ENCODE assay signal across 19 mouse cellular contexts in genomic region chr12:112111323-112111722, GRCm38 (mm10). TPM values are rescaled to one million over a fixed set of nuclear protein-coding genes. Genes with fewer than 3 reads are reported as not detected.
A peak's percentile ranks its signal among the peaks of the same experiment; 100 is the strongest.
DNase-seq lines count a peak whose midpoint lies in the region.
"Had no signal": no experiment of that assay in that cellular context is flagged by ENCODE, and none has a peak within 500 bp of the region (broad histone marks: within the 10 kb centered on the region; RNA-seq: fewer than 3 reads in every experiment).

No protein-coding gene starts in this region.

- DNase-seq in adrenal gland, adult (ENCODE audit: inconsistent age in 2 of 2, low spot score in 1 of 2) = peak; percentile 51 to 86
- DNase-seq in adrenal gland, postnatal 4 days (ENCODE audit: low spot score in 2 of 2) = no peak
- peak; percentile 81 for DNase-seq in adrenal gland, adult 2 months
- DNase-seq in adrenal gland, postnatal 14 days = peak; percentile 80
- no peak for DNase-seq in urinary bladder, postnatal 36 days (ENCODE audit: low spot score in 2 of 2)
- DNase-seq in cerebellum, postnatal 4 days (ENCODE audit: low spot score in 2 of 2) = no peak
- DNase-seq: cerebellum, adult 11 months; cerebellum, adult 2 months; cerebellum, adult 9-11 months; cerebellum, postnatal 25 days; embryo, embryonic 11 days; gastrocnemius, postnatal 25 days; heart, adult 18-20 months; heart, postnatal 10 days; heart, postnatal 36 days had no signal

RNA-seq across cellular contexts. Expression of gene Aspg, which starts 4.8 kb away (rescaled TPM):
- total RNA-seq in adrenal gland, postnatal 4 days (2021) = 1 to 10 TPM; 1.6 to 3.5 TPM
- total RNA-seq in adrenal gland, adult 2 months (2021) = 10 to 100 TPM; 23.2 to 24.5 TPM
- 27.0 and 52.0 TPM in 2 replicates for polyA plus RNA-seq in adrenal gland, adult 2 months (2012; rRNA removed)
- total RNA-seq in adrenal gland, postnatal 14 days (2021) = 40.1 and 40.8 TPM in 2 replicates
- total RNA-seq: gastrocnemius, adult 8-10 months; gastrocnemius, postnatal 25 days had no signal
- polyA plus RNA-seq: activated CD4-positive, CD25-positive, alpha-beta regulatory T cell, adult 4 months; erythroblast, embryonic 14.5 days; inflammation-experienced regulatory T-cells, adult 6 months had no signal

RNA-seq across cellular contexts. Expression of gene Kif26a, which starts 34.7 kb away (rescaled TPM):
- total RNA-seq in adrenal gland, postnatal 4 days (2021) = 10 to 100 TPM; 38.1 to 39.2 TPM
- total RNA-seq in adrenal gland, adult 2 months (2021) = 1 to 10 TPM; 6.1 to 9.5 TPM
- 11.8 and 17.0 TPM in 2 replicates for polyA plus RNA-seq in adrenal gland, adult 2 months (2012; rRNA removed)
- 12.8 and 15.4 TPM in 2 replicates for total RNA-seq in adrenal gland, postnatal 14 days (2021)
- polyA plus RNA-seq: activated CD4-positive, CD25-positive, alpha-beta regulatory T cell, adult 4 months; erythroblast, embryonic 14.5 days; inflammation-experienced regulatory T-cells, adult 6 months had no signal

Comparison
In these comparisons a context has a peak if more than half of its experiments do, and no peak if none do; other contexts are left out.
1. DNase-seq: peak in adrenal gland, adult (2 of 2), adrenal gland, adult 2 months (single experiment) and adrenal gland, postnatal 14 days (single experiment); none in adrenal gland, postnatal 4 days (0 of 2), urinary bladder, postnatal 36 days (0 of 2) and cerebellum, postnatal 4 days (0 of 2).